Mouse (Mus musculus) neural tube, embryonic 15.5 days (tissue): ENCODE measurements around the gene Tnfsf15. TPM values are rescaled to one million over a fixed set of nuclear protein-coding genes. Genes with fewer than 3 reads are reported as not detected.

Source experiments
- ATAC-seq: fragments of 200-750 bp; cut with Nextera tagmentation; 2 replicates; pipeline ENCODE4 v1.8.0; 2017; ENCODE audit warnings: mild to moderate bottlenecking, moderate TSS enrichment, moderate library complexity; ENCODE audit not compliant: low FRiP score
- H3K27ac ChIP-seq: fragments of 300-500 bp; sonication (generic); replicated peaks from 2 replicates; pipeline ENCODE4 v1.5.1; 2015; ENCODE audit warnings: mild to moderate bottlenecking, inconsistent platforms
- H3K27me3 ChIP-seq: fragments of 300-500 bp; sonication (generic); replicated peaks from 2 replicates; pipeline ENCODE4 v1.6.1; 2015; ENCODE audit warnings: inconsistent platforms
- H3K36me3 ChIP-seq: fragments of 300-500 bp; sonication (generic); 2 replicates; pipeline ENCODE4 v1.6.1; 2015; ENCODE audit warnings: inconsistent platforms
- H3K4me1 ChIP-seq: fragments of 300-500 bp; sonication (generic); 2 replicates; pipeline ENCODE4 v1.6.1; 2015; ENCODE audit warnings: inconsistent platforms
- H3K4me2 ChIP-seq: fragments of 300-500 bp; sonication (generic); 2 replicates; pipeline ENCODE4 v1.6.1; 2015; ENCODE audit warnings: inconsistent platforms, mild to moderate bottlenecking, moderate library complexity
- H3K4me3 ChIP-seq: fragments of 300-500 bp; sonication (generic); replicated peaks from 2 replicates; pipeline ENCODE4 v1.5.1; 2015; ENCODE audit warnings: mild to moderate bottlenecking, inconsistent platforms
- H3K9ac ChIP-seq: fragments of 300-500 bp; sonication (generic); replicated peaks from 2 replicates; pipeline ENCODE4 v1.6.1; 2015; ENCODE audit warnings: mild to moderate bottlenecking, inconsistent platforms
- H3K9me3 ChIP-seq: fragments of 300-500 bp; sonication (generic); replicated peaks from 2 replicates; pipeline ENCODE4 v1.6.1; 2016; ENCODE audit warnings: inconsistent platforms
- whole genome bisulfite sequencing: fragments of 180-500 bp; shearing (Covaris S2); methylation state at CpG from one replicate; pipeline ENCODE4 v1.1.7; 2015; ENCODE audit warnings: mixed read lengths; 5-methylcytosine and 5-hydroxymethylcytosine counted together
- polyA plus RNA-seq: library from polyadenylated mRNA; unstranded; fragments of >200 nt; fragmentation: Nextera tagmentation; extraction: Ambion mirVana; gene quantifications from 2 replicates; pipeline ENCODE4 v1.2.1, GENCODE M21; 2015

Gene Tnfsf15
- polyA plus RNA-seq, 1 experiment from 2014 or later = not detected

GRCm38 (mm10) chr4:63681557-63681956, 63.4 kb downstream of the Tnfsf15 start:
- Histone ChIP-seq H3K27me3 (no peaks in the 10 kb centered on the region), H3K4me2 (no peak overlapping the region), H3K36me3 (no peaks in the 10 kb centered on the region), H3K4me3 (no peak overlapping the region), H3K9me3 (no peaks in the 10 kb centered on the region), H3K27ac (no peak overlapping the region), H3K9ac (no peak overlapping the region), H3K4me1 (no peaks in the 10 kb centered on the region)
- no peak for ATAC-seq
- WGBS = 67% methylated on average over 3 of the region's 3 CpGs

Other genes starting within 250 kb of the Tnfsf15 start
- gene Whrn, start 249.1 kb downstream of the Tnfsf15 start, polyA plus RNA-seq = 5.5 and 5.6 TPM in 2 replicates
- 402 and 431 TPM in 2 replicates for gene Atp6v1g1, start 200.3 kb downstream of the Tnfsf15 start, polyA plus RNA-seq
- gene Tmem268, start 186.3 kb downstream of the Tnfsf15 start, polyA plus RNA-seq = 4.9 and 7.0 TPM in 2 replicates
- gene Gm11213, start 139.9 kb downstream of the Tnfsf15 start, polyA plus RNA-seq = not detected in 2 replicates
- not detected in 2 replicates for gene Tex48, start 122.7 kb downstream of the Tnfsf15 start, polyA plus RNA-seq
- not detected in 2 replicates for gene Gm11214, start 81.7 kb downstream of the Tnfsf15 start, polyA plus RNA-seq
- gene Tnfsf8, start 116.2 kb upstream of the Tnfsf15 start, polyA plus RNA-seq = 0.24 TPM in 1 of 2 replicates, not detected in the other